Mouse (Mus musculus): ENCODE results near the gene Gdf11.

GRCm38 (mm10) chr10:128931441-128931840 lies 39.9 kb upstream of the Gdf11 start:
- TF ChIP-seq CTCF (IDR thresholded peaks at IDR 0.05; ENCODE audit: borderline replicate concordance, extremely low read depth, insufficient read depth, insufficient read length) (no peak), POLR2A (IDR thresholded peaks at IDR 0.05; ENCODE audit: borderline replicate concordance, extremely low read depth, insufficient read depth, insufficient read length, poor library complexity, severe bottlenecking) (no peak)

Data from brain, embryonic 14.5 days (tissue).